Mouse (Mus musculus) heart, adult 8-10 months (tissue): ENCODE measurements at regions not wholly inside any gene's neighbourhood (a gene's known extent, or its start where the extent isn't known, plus 50 kb on each side); places are given as distances from the start of the nearest gene placed in this dataset.

Experiments
- DNase-seq: peaks from one replicate; pipeline ENCODE4 v3.0.0; 2022; ENCODE audit warnings: low spot score

GRCm38 (mm10) chr12:73491370-73491769 is 54.8 kb downstream of the Tmem30b start:
- no peak for DNase-seq

GRCm38 (mm10) chr12:73482858-73483257 is 63.3 kb downstream of the Tmem30b start:
- no peak for DNase-seq

DNA sequence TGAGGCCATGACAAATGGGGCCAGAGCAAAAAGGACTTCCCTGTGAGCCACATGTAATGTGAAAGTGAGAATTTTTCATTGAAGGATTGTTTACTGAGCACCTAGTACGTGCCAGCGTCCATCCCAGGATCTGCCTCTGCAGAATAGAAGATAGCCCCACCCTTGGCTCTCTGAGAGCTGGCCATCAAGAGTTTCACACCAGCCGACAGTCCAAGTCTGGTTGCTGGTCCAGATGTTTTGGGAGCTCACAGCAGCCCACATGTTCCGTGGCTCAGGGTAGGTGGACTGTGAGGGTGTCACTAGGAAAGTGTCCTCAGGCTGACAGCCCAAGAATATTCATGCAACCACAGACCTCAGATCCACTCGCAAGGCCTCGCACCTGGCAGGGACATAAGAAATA is 63.9 kb downstream of the Tmem30b start:
- DNase-seq: no peak

DNA sequence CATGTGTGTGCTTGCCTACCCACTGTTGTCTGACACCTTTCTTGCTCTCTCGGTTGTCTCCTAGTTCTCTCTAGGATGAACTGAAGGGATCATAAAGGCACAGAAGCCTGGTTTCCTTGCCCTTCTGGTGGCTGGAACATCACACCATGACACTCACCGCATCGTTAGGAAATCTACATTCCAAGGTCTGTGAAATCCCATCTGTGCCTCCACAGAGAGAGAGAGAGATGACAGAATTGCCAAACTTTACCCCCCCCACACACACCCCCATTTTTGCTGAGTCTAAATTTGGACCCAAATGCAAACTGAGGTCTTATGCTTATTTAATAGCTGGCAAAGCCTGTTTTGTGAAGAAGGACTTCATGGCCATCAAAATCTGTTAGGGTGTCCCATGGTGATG is 64.5 kb downstream of the Tmem30b start:
- no peak for DNase-seq

- DNase-seq: no peak
These were observed 65.0 kb downstream of the Tmem30b start for GRCm38 (mm10) chr12:73481165-73481564.

DNA sequence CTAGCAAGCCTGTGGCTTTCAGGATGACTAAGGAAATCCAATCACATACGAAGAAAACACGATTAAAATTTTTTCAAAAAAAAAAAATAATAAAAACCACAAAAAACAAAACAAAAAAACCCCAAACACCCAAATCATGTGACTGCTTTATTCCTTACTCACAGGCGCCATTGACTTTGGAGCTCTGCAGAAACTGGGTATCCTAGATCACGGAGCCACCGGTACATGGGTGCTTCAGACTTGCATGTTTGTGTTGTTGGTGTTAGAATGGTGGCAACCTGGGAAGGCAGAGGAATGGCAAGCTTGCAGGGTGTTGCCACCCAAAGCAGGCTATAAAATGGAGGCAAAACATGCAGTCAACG is 65.6 kb downstream of the Tmem30b start:
- DNase-seq: no peak

DNA sequence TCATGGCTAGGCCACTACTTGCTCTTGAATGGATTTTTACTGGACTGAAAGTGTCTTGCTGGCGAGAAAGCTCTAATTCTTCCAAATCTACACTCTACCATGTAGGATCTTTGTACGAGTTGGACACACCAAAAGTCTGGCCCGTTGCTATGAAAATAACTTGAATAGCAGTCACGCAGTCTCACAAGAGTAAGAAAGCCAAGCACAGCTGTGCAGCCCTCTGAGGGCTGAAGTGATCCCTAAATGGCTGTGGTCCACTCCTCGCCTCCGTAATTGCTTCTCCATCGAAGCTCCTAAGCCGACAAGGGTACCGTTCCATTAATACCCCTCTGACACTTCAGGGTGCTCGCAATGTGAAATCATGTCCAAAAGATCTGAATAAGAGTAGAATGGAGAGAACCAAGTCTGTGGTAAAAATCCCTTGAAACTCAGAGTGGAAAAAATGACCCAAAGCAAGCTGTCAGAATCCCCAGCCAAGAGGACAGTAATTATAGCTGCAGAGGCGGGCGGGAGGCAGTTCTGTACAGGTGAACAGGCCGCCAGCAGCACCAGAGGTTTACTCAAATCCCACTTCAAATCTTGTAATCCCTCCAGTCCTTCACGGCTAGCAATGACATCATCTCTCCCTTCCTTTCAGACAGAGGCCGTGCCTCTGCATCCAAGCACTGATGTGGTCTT is 66.1 kb downstream of the Tmem30b start:
- DNase-seq: no peak

DNA sequence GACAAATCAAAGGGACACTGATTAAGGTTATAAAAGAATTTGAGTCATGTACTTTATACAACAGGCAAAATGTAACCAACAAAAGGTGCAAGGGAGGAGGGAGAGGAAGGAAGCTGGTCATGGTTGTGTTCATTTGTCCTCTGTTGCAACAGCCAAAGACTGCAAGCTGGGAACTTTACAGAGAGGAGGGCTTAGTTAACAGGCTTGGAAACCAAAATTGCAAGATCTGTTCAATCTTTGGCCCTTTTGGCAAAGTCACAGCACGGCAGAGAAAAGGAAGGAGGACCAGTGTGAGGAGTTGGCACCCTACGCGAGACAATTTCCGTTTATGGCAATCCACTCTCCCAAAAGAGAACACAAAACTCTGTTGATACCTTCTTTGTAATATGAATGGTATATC is 67.6 kb downstream of the Tmem30b start:
- DNase-seq: no peak

- no peak for DNase-seq
These were observed 69.8 kb downstream of the Tmem30b start for GRCm38 (mm10) chr12:73476421-73476858.

DNA sequence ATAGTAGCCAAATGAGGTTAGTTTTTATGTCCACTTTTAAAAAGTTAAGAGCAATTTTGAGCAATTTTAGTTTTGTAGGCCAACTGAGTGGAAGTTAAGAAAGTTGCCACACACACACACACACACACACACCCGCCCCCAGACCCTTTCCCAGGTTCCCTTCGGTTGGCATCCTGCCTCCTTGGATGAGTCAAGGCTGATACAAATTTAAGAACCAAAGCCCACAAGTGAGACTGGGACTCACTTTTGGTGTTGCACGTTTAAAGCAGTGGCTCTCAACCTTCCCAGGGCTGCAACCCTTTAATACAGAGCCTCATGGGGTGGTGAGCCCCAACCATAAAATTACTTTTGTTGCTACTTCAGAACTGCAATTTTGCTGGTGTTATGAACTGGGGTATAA is 70.4 kb downstream of the Tmem30b start:
- DNase-seq: no peak

GRCm38 (mm10) chr12:73475020-73475419 is 71.2 kb downstream of the Tmem30b start:
- DNase-seq: no peak

GRCm38 (mm10) chr12:73473111-73473510 is 73.1 kb downstream of the Tmem30b start:
- no peak for DNase-seq

- DNase-seq: no peak
These were observed 74.2 kb downstream of the Tmem30b start for GRCm38 (mm10) chr12:73471966-73472365.

GRCm38 (mm10) chr12:73466484-73466883 is 79.7 kb downstream of the Tmem30b start:
- no peak for DNase-seq

DNA sequence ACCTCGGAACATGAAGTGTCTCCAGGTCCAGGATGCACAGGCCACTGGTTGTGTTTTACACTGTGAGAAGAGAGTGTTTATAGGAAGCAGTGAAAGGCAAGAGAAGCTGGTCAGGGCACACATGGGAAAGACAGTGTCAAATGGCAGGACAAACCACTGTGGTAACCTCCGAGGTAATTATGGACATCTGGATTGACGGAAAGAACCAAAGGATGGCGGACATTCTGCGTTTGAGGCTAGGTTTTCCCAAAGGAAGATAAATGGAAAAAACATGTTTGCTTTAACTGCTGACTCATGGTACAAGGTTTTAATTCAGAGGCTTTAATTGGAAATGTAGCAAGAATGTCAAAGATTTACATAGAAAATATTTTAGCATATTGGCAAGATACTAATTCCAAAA is 80.2 kb downstream of the Tmem30b start:
- no peak for DNase-seq

DNA sequence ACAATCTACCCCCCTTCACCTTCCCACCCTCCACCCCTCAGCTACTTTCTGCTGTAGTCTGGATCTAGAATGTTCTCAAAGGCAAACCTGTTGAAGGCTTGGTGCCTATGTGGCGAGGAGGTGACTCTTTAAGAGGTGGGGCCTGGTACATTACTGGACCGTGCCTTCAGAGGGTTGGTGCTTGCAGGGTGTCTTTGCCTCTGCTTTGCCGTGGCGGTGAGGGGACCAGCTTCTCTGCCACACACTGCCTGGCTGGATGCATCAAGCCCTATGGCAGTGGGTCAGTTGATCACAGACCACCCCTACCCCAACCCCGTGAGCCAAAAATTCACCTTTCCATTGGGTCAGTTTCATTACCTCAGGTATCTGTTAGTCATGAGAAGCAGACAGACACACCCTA is 81.9 kb downstream of the Tmem30b start:
- no peak for DNase-seq

GRCm38 (mm10) chr12:73462091-73462490 is 84.1 kb downstream of the Tmem30b start:
- DNase-seq: peak; percentile 47

GRCm38 (mm10) chr12:73460291-73460761 is 85.9 kb downstream of the Tmem30b start:
- DNase-seq: no peak

DNA sequence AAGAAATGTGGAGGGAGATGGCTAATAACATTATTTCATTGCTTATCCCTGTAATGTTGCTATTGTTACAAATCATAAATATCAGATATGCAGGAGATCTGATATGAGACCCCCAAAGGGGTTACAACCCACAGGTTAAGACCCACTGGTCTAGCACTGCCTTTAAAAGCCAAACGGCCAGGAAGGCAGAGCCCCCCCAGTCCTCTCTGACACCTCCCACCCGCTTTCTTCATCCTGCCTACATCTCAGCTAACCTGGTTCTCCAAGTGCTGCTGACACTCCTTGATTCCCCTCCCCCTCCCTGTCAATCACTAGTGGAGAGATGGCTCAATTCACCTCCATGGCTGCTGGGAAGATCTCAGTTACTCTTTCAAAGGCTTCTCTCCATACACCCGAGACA is 94.9 kb downstream of the Tmem30b start:
- no peak for DNase-seq

- no peak for DNase-seq
These were observed 95.7 kb downstream of the Tmem30b start for GRCm38 (mm10) chr12:73450541-73450940.

GRCm38 (mm10) chr12:73449911-73450520 is 96.2 kb downstream of the Tmem30b start:
- DNase-seq: no peak

GRCm38 (mm10) chr12:73449069-73449468 is 97.1 kb downstream of the Tmem30b start:
- no peak for DNase-seq

- no peak for DNase-seq
These were observed 97.7 kb downstream of the Tmem30b start for GRCm38 (mm10) chr12:73448388-73448965.
